Mouse (Mus musculus): ENCODE measurements around the gene Il18rap.

Il18rap gene

DNA sequence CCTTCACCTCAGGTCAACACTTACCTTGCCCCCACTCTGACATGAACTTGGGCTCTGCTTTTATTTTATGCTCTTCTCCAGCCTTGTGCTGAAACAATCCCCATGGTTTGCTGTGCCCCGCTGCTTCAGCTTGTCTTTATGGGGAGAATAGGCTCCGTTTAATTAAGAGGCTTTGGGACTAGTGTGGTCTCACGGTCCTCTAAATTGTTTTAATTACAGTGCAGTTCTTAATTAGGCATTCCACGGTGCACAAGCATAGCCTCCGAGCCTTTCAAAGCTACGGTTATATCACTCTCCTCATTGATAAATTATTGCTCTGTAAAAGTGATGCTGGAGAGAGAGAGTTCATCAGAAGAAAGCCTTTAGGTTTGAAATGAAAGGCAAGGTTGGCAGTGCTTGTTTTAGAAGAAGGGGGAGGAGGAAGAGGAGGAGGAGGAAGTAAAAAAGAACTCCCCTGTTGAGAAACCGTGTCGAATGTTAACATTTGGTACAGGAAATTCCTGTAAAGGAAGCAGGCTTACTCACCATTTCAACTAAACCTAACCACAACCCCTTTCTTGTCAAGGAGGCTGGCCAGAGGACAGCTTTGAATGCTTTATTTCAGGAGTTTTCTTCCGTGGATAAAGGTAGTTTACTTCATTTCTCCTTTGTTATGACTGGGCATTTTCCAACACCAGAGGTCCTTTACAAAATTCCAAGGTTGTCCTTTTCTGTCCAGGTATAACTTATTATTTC is at the start of gene Il18rap:
Gene Il18rap (plus strand): TSS at position 512 of the 735 bp plus-strand sequence.
- DNase-seq (ENCODE audit: low read depth, low spot score): no peak

DNA sequence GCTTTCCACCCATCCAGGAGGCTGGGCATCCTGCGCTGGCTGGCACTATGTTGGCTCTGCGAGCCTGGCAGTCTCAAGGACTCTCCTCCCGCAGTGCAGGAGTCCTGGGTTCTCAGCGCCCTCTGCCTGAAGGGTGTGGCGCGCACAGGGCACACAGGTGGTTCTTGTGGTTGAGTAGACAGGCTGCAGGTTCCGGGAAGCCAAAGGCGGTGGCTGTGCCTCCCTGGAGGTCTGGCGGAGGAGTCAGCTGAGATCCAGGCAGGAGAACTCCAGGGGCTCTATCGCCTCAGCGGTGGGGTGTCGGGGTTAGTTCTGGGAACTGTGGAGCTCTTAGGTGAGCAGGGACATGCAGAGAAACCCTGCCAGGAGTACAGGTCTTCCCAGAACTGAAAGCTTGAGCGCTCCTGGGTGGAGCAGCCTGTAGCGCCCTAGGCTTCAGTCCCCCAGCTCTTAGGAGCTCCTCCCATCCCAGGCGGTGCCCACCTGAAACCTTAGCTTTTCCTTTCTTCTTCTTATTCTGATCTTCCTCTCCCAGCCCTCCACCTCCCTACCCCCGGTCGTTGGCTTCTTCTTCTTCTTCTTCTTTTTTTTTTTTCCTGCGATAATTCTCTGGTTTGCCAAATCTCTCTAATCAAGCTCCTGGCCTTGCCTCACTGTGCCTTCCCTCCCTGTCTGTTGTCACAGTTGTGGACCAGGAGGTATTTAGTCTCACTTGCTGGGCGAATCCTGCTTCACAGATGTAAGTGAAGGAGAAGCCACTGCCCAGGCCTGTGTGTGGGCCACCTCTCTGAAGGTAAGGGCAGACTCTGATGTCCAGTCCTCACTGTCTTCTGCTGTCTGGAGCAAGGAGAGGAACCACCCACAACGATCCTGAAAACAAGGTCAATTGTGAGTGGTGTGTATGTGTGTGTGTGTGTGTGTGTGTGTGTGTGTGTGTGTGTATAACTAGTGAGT is 49.4 kb upstream of the Il18rap start, which contains the start of gene Il18r1:
Gene Il18r1 (plus strand): TSS at position 76 of the 954 bp plus-strand sequence.
- no peak for DNase-seq (ENCODE audit: low read depth, low spot score)

DNA sequence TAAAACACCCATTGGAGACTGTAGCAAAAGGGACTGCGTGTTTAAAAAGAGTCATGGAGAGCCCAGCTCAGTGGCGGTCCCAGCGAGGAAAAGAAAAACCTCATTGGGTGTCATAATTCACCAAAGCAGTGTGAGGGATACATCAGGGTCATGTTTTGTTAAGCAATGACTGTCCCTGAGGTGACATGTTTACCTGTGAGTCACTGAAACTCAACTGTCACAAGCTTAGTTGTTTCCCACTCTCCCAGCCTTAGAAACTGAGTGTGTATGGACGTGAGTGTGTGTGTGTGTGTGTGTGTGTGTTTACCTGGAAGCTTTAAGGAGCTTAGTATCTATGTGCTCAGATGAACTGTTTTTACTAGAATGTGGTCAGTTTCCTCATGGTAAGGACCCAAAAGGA is 47.9 kb upstream of the Il18rap start:
- no peak for DNase-seq (ENCODE audit: low read depth, low spot score)

DNA sequence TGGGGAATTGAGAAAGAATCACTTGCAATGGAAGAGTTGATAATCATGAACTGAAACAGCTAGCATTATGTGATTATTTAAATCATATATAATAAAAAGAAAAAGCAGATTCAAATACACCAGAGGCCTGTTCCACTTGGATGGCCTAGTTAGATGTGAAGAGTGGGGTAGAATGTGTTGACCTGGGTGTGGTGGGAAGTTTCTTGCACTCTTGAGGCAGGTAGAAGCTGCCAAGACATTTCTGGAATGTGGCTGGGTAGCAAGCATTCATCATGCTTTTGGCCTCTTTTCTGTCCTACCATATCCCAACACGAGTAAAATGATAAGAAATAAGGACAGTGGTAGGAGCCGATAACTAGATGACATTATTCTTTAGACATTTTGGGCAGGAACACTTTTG is 46.4 kb upstream of the Il18rap start:
- DNase-seq (ENCODE audit: low read depth, low spot score): no peak

DNA sequence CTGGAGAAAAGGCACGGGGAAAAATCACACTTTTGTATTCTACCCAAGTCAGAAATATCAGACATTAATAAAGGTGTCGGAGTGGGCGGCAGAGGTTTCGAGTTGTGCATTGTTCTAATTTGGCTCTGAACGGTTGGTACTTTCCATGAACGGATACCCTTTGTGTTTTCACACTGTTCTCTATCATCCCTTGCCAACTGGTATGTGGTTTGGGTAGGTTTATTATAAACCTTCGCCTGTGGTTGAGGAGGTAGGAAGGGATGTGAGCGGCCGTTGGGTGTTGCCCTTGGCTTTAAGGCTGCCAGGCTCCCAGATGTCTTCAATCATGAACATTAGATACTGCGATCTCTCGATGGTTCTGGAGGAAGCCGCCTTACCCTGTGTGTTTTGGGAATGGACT is 45.3 kb upstream of the Il18rap start:
- DNase-seq (ENCODE audit: low read depth, low spot score): no peak

DNA sequence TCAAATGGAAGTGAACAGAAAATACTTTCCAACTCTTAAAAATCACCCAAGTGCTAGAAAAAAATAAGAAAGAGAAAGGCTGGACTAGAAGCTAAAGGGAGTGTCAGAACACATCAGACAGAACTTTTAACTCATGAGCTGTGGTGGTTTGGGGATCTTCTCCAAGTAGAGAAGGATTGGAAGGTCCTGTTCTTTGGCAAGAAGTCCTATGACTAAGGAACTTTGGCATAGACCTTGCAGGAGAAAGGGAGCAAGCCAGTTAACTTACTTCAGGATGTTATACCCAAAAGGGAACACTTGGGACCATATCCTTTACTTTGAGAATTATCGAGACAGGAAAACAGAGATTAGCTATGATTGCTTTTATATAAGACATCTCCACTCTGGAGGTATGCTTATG is 42.8 kb upstream of the Il18rap start:
- DNase-seq (ENCODE audit: low read depth, low spot score): no peak

DNA sequence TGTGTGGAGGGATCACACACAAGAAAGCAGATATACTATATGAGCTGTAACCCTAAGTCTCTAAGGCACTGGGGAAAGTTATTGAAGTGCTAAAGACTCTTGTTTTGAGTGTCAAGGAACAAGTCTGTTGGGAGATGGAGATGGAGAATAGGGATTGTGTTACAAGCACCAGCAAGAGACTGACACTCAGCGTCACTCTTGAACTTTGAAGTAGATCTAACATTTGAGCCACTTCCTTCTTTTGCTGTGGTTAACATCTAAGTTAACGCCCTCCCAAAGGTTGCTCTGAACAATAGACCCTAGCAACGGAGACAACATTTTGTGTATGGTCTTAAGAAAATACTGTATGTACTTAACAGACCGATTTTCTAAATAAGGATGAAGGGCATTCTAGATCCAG is 41.5 kb upstream of the Il18rap start:
- DNase-seq (ENCODE audit: low read depth, low spot score): no peak

DNA sequence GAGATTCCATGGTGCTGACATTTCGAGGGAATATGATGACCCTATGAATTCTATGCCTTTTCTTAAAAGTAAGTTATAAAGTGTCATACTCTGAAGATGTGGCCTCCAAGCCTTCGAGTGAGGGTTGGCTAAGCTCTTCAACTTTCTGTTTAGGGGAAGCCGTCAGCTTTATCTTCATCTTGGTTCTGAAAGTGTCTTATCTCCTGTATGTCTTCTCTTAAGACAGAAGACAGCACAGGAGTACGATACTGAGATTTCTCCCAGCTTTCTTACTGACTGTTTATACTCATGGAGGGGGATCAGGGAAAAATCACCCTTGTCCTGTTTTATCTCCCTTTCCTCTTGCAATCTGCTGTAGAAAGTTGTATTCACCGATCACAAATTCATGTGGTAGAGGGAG is 40.8 kb upstream of the Il18rap start:
- DNase-seq (ENCODE audit: low read depth, low spot score): no peak

DNA sequence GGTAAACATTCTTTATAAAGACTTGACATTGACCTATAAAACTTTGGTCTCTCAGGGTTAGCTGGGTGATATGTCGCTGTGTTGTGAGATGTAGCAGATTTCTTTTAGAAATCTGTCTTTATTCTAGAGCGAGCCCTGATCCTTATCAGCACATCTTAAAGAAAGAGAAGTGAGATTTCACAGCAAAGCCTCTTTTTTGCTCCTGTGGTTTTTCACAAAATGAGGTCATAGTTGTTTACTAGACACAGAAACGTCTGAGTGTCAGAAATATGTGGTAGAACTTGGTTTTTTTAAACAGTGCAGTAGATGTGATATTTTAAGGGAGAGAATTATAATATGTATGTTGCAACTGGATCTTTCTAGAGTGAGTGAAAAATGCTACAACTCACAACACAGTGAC is 39.5 kb upstream of the Il18rap start:
- DNase-seq (ENCODE audit: low read depth, low spot score): no peak

DNA sequence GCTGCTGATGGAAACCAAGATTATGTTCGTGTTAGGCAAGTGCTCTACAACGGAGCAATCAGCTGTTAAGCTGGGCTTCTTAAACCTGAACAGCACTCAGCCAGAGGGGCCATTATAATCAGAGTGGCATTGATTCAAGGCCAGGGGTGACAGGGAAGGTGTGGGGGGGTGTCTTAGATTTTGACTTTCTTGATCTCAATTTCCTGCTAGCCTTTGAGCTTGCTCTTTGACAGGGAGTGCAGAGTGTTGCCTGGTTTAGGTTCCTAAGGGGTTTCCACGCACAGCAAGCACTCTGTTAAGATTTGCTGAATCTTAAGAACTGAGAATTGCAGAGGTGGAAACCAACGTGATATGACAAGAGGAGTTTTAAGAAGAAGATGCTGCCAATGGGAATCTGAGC is 38.4 kb upstream of the Il18rap start:
- no peak for DNase-seq (ENCODE audit: low read depth, low spot score)

DNA sequence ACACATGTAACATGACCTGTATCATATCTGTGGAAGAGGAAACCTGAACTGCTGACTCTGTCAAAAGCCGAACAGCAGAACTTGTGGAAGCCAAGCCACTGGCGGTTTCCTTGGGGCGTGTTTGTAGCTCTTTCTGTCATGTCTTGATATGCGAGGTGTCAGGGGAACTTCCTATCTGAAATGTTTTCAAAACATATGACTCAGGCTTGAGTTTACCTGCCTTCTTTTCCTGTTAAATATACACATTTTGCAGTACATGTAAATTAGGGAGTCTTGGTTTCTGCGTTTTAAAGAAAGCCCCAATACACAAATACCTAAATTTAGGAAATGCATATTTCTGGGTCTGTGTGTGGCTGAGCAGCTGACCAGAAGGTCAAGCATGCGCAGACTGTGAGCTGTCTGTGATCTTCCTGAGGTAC is 35.6 kb upstream of the Il18rap start:
- no peak for DNase-seq (ENCODE audit: low read depth, low spot score)

DNA sequence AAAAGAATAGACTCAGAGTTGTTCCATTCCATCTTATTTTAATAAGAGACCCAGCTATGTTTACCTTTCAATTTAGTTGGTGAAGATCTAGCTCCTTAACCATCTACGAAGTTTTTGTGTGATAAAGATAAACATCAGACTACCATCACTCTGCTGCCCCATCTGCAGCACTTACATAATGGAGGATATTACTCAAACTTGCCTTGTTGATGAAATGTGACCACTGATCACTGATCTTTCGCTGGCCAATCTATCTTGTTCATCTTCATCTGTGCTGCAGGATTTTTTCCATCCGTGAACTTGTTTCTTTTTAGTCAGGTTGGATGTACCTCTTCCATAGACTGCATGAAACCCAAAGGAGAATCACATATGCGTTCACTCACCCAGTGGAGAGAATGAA is 20.6 kb upstream of the Il18rap start:
- DNase-seq (ENCODE audit: low read depth, low spot score): no peak

DNA sequence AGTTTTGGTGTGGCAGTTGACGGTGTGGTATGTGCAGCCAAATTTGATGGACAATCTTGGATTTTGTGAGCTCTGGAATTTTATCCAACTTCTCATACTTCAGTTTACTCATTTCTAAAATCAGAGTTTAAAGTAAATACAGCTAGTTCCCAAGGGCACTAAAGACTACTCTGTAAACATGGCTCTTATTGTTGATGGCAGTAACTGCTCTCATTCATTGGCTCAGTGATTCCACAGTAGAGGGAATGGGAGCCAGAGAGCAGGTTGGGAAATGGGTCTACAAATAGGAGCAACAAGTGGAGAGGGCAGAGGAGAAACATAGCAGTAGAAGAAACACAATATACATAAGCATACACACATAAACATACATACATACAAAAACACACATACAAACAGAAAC is 15.5 kb upstream of the Il18rap start:
- no peak for DNase-seq (ENCODE audit: low read depth, low spot score)

DNA sequence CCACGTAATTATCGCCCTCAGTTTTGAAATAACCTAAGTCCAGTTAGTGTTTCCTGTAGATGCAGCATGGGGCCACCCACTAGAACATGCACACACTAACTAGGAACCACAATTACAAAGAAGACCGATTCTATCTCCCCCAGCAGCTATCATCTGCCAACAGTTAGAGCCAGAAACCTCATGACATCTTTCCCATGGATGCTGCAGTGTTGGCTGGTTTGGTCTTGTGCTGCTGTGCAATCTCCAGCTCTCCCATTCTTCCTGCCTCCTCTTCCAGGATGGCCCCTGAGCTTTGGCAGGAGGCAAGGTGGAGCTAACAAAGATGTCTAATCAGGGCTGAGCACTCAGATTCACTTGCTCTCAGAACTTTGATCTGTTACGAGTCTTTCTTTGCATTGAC is 14.0 kb upstream of the Il18rap start:
- DNase-seq (ENCODE audit: low read depth, low spot score): no peak

DNA sequence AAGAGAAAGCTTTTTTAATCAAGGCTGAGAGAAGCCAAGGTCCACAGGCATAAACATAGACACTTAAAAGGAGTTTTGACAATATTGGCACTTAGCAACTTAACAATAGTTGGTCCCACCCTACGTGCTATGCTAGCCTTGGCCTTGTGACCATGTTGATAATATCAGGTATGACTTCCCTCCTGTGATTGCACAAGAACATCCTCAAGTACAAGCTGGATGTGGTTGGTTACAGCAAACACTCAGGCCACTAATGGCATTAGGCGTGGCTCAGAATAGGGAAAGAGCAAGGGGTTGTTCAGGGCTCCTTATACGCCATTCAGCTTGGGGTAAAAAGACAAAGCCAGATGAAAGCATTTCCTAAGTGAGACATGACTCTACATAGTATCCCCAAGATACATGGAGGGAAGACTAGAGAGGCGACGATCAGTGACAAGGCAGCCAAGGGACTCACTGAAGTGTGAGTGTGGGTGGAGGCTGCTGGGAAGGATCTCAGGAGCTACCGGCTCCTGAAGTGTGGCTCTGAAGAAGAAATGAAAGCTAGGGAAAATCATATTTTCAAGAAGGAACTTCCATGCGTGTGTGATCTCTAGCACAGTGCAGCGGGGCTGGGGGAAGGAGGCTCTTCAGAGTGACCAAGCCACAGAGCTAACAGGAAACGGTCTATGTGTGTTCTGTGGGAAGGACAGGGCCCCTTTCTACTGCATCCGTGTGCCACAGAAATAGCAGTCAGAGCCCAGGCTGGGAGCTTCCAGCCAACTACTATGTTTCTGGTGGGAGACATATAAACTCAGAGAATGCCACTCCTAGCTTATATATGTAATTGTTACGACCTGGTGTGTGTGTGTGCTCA is 13.4 kb upstream of the Il18rap start:
- no peak for DNase-seq (ENCODE audit: low read depth, low spot score)

DNA sequence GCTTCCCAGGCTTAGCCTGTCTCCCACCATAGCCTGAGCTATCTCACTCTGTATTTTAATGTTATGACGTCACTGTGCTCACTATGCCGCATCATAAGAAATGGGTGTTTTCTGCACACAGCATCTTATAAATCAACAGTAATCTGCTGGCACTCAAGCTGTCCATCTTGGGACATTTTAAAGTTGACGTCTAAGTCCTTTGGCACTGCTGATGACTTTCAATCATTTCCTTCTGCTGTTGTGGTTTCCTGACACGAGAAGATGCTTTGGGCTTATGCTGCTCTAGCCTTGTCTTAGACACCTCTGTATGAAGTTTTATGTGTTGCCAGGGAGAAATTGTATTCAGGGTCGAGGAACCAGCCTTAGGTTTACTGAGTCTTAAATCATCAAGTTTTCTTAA is 10.6 kb upstream of the Il18rap start:
- no peak for DNase-seq (ENCODE audit: low read depth, low spot score)

DNA sequence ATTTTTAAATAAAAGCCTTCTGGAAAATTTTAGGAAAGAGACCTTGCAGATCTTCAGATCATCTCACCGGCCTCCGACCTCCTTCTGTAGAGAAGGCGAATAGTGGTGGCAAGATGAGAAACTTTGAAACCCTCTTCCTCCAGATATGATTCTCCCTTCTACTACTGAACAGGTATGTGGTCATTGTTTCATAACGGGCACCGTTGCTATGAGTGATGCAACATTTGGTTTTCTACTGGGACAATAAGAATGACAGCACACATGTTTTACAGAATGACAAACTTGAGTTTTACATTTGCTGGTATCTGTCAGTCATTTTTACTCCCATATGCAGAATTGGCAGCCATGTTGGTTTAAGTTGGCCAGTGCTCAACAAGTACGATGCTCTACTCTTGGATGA is 1.2 kb downstream of the Il18rap start:
- DNase-seq (ENCODE audit: low read depth, low spot score): no peak

DNA sequence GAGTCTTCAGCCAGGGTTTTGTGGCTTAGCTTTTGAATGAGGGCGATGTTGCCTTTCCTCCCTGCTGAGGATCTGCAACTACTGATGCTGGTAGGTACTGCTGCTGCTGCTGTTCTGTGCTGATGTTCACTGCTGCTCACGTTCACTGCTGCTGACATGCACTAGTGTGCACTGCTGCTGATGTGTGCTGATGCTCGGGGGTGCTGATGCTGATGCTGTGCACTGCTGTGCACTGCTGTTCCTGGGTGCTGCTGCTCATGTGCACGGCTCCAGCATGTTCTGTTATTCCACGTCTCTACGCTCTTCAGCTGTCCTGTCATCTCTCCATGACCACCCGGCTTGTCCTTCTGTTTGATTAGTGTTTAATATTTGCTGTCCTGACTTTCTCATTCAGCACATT is 7.8 kb downstream of the Il18rap start:
- DNase-seq (ENCODE audit: low read depth, low spot score): no peak

DNA sequence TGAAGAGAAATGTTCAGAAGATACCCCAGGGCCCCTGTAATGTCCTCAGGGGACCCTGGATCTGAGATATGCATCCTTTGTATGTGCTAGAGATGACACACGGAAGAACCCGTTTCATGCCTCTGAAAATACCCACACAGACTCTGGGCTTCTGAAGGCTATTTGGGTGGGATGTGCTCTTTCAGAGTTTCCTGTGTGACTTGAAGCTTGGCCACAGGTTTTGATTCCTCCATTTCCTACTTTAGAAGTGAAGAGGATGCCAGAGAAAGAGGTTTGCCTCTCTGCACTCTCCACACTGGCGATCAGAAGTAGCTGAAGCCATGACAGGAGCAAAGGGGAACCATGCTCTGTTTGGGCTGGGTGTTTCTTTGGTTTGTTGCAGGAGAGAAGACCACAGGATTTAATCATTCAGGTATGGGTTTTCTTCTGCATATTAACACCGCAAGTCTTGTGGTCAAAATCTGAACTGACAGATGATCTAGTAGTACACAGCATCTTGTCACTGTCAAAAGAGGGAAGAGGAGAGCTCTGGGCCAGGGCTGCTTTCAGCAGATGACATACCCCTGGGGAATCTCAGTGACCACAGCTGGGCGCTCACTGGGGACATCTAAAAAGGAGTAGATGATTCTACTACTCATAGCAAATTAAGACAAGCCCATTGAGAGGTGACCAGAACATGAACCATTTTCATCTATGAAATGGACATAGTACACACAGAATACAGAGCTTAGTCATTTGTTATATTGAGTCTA is 9.0 kb downstream of the Il18rap start:
- no peak for DNase-seq (ENCODE audit: low read depth, low spot score)

DNA sequence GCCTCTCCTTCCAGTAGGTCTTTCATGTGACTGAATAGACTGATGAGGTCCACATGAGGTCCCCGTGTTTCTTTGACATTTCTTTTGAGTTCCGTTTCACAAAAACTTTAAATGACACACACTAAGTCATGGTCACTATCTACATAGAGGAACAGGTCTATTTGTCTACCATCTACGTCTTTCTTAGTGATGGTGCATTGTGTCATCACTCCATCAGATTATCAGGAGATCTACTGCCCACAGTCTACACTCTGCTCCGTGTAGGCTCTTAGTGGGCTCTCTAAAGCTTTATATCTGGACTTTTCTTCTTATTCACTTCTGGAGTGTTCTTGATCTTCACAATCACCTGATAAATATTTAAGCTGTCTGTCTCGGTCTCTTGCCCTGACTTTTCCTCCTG is 14.1 kb downstream of the Il18rap start:
- DNase-seq (ENCODE audit: low read depth, low spot score): no peak

DNA sequence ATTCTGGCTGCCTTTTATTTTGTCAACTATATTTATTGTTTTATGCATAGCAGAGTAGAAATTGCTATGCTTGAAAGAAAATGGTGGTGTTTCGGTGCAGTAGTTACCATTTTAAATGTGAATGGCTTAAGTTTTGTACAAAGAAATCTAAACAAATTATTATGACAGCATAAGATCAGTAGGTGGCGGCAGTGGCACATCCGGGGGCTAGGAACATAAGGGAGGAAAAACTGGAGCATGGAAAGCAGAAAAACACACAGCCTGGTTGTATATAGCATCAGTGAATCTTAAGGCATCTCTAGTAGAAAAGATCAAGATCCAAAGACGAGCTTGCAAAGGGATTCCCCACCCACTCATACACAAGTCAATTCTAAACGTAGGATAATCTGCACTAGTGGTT is 22.4 kb downstream of the Il18rap start:
- DNase-seq (ENCODE audit: low read depth, low spot score): no peak
